Mouse (Mus musculus) kidney, adult 11 months (tissue): ENCODE measurements around the gene Hnrnpc.
"Not testable (repeated sequence)": the region's sequence is repeated elsewhere in the genome, so short reads cannot be mapped to it uniquely, and the experiment has no call there.

Source experiments
- DNase-seq: peaks from one replicate; pipeline ENCODE4 v3.0.0; 2022

Hnrnpc gene

GRCm38 (mm10) chr14:52101285-52102157, 2.3 kb downstream of the Hnrnpc start:
- DNase-seq: no peak

GRCm38 (mm10) chr14:52100170-52100960, 3.5 kb downstream of the Hnrnpc start:
- no peak for DNase-seq

GRCm38 (mm10) chr14:52099563-52099962, 4.3 kb downstream of the Hnrnpc start:
- no peak for DNase-seq

- not testable (repeated sequence) for DNase-seq
These were observed 5.4 kb downstream of the Hnrnpc start for GRCm38 (mm10) chr14:52098387-52098786.

GRCm38 (mm10) chr14:52097191-52097590, 6.6 kb downstream of the Hnrnpc start:
- DNase-seq: not testable (repeated sequence)

- no peak for DNase-seq
These were observed 9.3 kb downstream of the Hnrnpc start for GRCm38 (mm10) chr14:52094533-52094932.

GRCm38 (mm10) chr14:52083083-52083482, 20.7 kb downstream of the Hnrnpc start:
- no peak for DNase-seq

GRCm38 (mm10) chr14:52071599-52072137, 32.2 kb downstream of the Hnrnpc start:
- DNase-seq: no peak

GRCm38 (mm10) chr14:52066135-52066534, 37.7 kb downstream of the Hnrnpc start:
- DNase-seq: no peak

- DNase-seq: no peak
These were observed 42.0 kb downstream of the Hnrnpc start for GRCm38 (mm10) chr14:52061798-52062197.

- DNase-seq: no peak
These were observed 43.0 kb downstream of the Hnrnpc start for GRCm38 (mm10) chr14:52060800-52061199.

- no peak for DNase-seq
These were observed 43.8 kb downstream of the Hnrnpc start for GRCm38 (mm10) chr14:52059982-52060381.

GRCm38 (mm10) chr14:52052720-52053119, 51.1 kb downstream of the Hnrnpc start:
- DNase-seq: not testable (repeated sequence)

GRCm38 (mm10) chr14:52045966-52046565, 57.8 kb downstream of the Hnrnpc start:
- no peak for DNase-seq

GRCm38 (mm10) chr14:52044901-52045678, 58.7 kb downstream of the Hnrnpc start:
- DNase-seq: no peak

GRCm38 (mm10) chr14:52043446-52043845, 60.4 kb downstream of the Hnrnpc start:
- no peak for DNase-seq

GRCm38 (mm10) chr14:52042359-52042758, 61.5 kb downstream of the Hnrnpc start, which contains the start of gene Olfr221:
Gene Olfr221, minus strand, starts transcription at chr14:52042459.
- DNase-seq: not testable (repeated sequence)

GRCm38 (mm10) chr14:52039332-52039731, 64.5 kb downstream of the Hnrnpc start:
- DNase-seq: no peak

- DNase-seq: no peak
These were observed 67.9 kb downstream of the Hnrnpc start for GRCm38 (mm10) chr14:52035926-52036325.

- DNase-seq: no peak
These were observed 77.5 kb downstream of the Hnrnpc start for GRCm38 (mm10) chr14:52026342-52026741.

- no peak for DNase-seq
These were observed 79.7 kb downstream of the Hnrnpc start for GRCm38 (mm10) chr14:52024133-52024532.
